Mouse (Mus musculus) neural tube, embryonic 10.5 days (tissue): Measurements from ENCODE around the gene Cnr2.
A peak's percentile ranks its signal among the peaks of the same experiment; 100 is the strongest.

Experiments used
- DNase-seq: peaks from one replicate; pipeline ENCODE4 v3.0.0-alpha.2; 2017; ENCODE audit warnings: low spot score; ENCODE audit errors: extremely low spot score

The Cnr2 gene

GRCm38 (mm10) chr4:135902606-135903242 lies 7.5 kb downstream of the Cnr2 start:
- no peak for DNase-seq

GRCm38 (mm10) chr4:135904810-135905209 lies 9.6 kb downstream of the Cnr2 start:
- no peak for DNase-seq

- DNase-seq: no peak
Measured at GRCm38 (mm10) chr4:135906633-135907032, 11.4 kb downstream of the Cnr2 start.

GRCm38 (mm10) chr4:135909326-135910066 lies 14.3 kb downstream of the Cnr2 start:
- no peak for DNase-seq

- DNase-seq: no peak
Measured at GRCm38 (mm10) chr4:135911531-135911930, 16.3 kb downstream of the Cnr2 start.

GRCm38 (mm10) chr4:135912164-135912563 lies 17.0 kb downstream of the Cnr2 start:
- DNase-seq: no peak

- peak; percentile 31 for DNase-seq
Measured at GRCm38 (mm10) chr4:135912835-135913234, 17.6 kb downstream of the Cnr2 start.

GRCm38 (mm10) chr4:135913433-135913832 lies 18.2 kb downstream of the Cnr2 start:
- DNase-seq: no peak

- no peak for DNase-seq
Measured at GRCm38 (mm10) chr4:135918635-135919279, 23.6 kb downstream of the Cnr2 start.

GRCm38 (mm10) chr4:135919280-135919639 lies 24.1 kb downstream of the Cnr2 start:
- no peak for DNase-seq

- DNase-seq: peak; percentile 93
Measured at GRCm38 (mm10) chr4:135920304-135921241, 25.4 kb downstream of the Cnr2 start, which contains the start of gene Fuca1. TSS of gene Fuca1 (plus strand) at chr4:135920735.

GRCm38 (mm10) chr4:135921257-135922120 lies 26.3 kb downstream of the Cnr2 start:
- peak; percentile 38 for DNase-seq

- DNase-seq: no peak
Measured at GRCm38 (mm10) chr4:135922190-135922589, 27.0 kb downstream of the Cnr2 start.

GRCm38 (mm10) chr4:135924418-135924817 lies 29.2 kb downstream of the Cnr2 start:
- DNase-seq: no peak

GRCm38 (mm10) chr4:135925341-135925740 lies 30.1 kb downstream of the Cnr2 start:
- no peak for DNase-seq

GRCm38 (mm10) chr4:135926195-135926808 lies 31.1 kb downstream of the Cnr2 start:
- DNase-seq: no peak

- no peak for DNase-seq
Measured at GRCm38 (mm10) chr4:135926861-135927260, 31.7 kb downstream of the Cnr2 start.

GRCm38 (mm10) chr4:135928376-135928775 lies 33.2 kb downstream of the Cnr2 start:
- no peak for DNase-seq

GRCm38 (mm10) chr4:135929405-135929804 lies 34.2 kb downstream of the Cnr2 start:
- DNase-seq: no peak

GRCm38 (mm10) chr4:135929828-135930227 lies 34.6 kb downstream of the Cnr2 start:
- no peak for DNase-seq
